Mouse (Mus musculus) lung, adult 10 weeks (tissue): ENCODE data around the gene Ccna1. TPM values are rescaled to one million over a fixed set of nuclear protein-coding genes. Genes with fewer than 3 reads are reported as not detected.

Source experiments
- polyA plus RNA-seq: library from polyadenylated mRNA; stranded (reverse); fragments of 350-450 nt; fragmentation: Illumina TruSeq; extraction: RNeasy Lipid Tissue Mini Kit (QIAGEN cat#74804); gene quantifications from one replicate; pipeline ENCODE4 v1.2.3, GENCODE M21; 2014; ENCODE audit warnings: low read depth, low replicate concordance; ENCODE audit not compliant: insufficient read depth

The Ccna1 gene
- polyA plus RNA-seq: 0.71 TPM

DNA sequence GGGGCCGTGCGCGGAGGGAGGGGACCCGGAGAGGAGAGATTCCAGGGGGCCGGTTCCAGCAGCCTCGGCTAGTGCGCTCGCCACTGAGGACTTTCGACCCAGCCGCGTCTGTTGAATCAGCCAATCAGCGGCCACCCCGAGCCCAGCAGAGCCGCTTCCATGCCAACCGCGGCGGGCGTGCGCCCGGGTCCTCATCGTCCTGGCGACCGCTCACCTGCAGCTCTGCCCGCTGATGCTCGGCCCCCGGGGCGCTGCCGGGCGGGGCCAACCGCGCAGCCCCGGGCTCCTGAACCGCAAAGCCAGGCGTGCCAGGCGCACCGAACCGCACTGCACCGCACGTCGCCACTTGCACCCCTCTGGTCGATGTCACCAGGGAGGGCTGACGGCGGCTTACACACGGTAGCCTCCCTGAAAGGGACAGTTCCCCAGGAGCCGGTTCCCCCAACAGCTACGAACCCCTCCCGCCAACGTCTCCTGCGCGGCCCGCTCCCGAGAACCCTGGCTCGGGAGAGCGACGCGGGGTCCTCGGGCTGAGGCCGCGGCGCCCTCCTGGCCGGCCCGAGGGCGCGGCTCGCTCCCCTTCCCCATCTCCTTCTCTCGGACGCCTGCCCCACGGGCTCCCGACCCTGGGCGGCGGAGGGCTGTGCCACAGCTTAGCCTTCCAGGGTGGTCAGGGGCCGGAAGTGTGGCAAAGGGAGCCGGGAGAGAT is at the start of gene Ccna1:
Gene Ccna1, minus strand, starts transcription at position 464 of the 709 bp plus-strand sequence.

Other genes with a start within 250 kb of the Ccna1 start
- gene Rfxap, start 247.7 kb downstream of the Ccna1 start, polyA plus RNA-seq: 22.9 TPM
- gene Sertm1, start 139.6 kb downstream of the Ccna1 start, polyA plus RNA-seq: not detected
- gene Spg20, start 56.6 kb upstream of the Ccna1 start, polyA plus RNA-seq: 14.5 TPM
- not detected for gene Ccdc169, start 81.8 kb upstream of the Ccna1 start, polyA plus RNA-seq
- not detected for gene Sohlh2, start 126.5 kb upstream of the Ccna1 start, polyA plus RNA-seq
- gene Dclk1, start 186.9 kb upstream of the Ccna1 start, polyA plus RNA-seq: 2.0 TPM